Mouse (Mus musculus) embryonic stem cell, embryonic (primary cell): Measurements from ENCODE around the gene Cd276.

Experiments
- CTCF ChIA-PET, 4 experiments: fragments of 300-600 bp in 2 of 4; fragments of 350-600 bp in 2 of 4; sonication (Branson Sonifier 250); formaldehyde crosslinking; loops; one replicate each; lab custom pipeline; 2022; ENCODE audit warnings: inconsistent platforms in 2 of 4; lab: Charles Lee
- POLR2A ChIA-PET, 4 experiments: fragments of 300-600 bp in 2 of 4; fragments of 350-600 bp in 2 of 4; sonication (Branson Sonifier 250); formaldehyde crosslinking; loops; one replicate each; lab custom pipeline; 2022; ENCODE audit warnings: antibody characterized with exemption in 4 of 4, inconsistent platforms in 1 of 4; lab: Charles Lee

The Cd276 gene

GRCm38 (mm10) chr9:58535447-58536134 is 19.6 kb downstream of the Cd276 start:
- POLR2A ChIA-PET: interaction anchor here in 3 of 4 experiments (0.6 to 1.7 kb wide), 16 partner anchors 8 to 538 kb away, joined by 3 to 5 read pairs (median 4); partner anchors contain the start of gene Cd276 (in 1 of the 3)
- CTCF ChIA-PET: interaction anchor here (0.5 to 2.3 kb wide), 39 partner anchors 8 to 644 kb away, joined by 3 to 14 read pairs (median 4); no protein-coding TSS in a partner anchor

DNA sequence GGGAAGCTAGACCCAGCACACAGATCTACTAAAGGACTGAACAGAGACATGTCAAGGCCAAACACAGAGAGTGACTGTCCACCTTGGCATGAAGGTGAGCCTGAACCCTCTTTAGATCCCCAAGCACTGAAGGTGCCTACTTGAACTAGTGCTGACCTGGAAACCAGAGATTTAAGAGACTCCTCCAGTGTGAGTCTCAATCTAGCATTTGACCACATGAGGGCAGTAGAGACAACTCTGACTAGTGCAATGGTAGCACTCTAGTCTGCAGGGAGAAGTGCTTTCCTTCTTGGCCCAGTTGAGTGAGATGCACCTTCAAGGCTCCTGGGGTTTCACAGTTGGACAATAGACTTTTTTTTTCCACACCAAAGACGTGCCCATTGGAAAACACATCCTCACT is 20.5 kb downstream of the Cd276 start:
- CTCF ChIA-PET: interaction anchor here (0.5 to 2.3 kb wide), 17 partner anchors 14 to 1191 kb away, joined by 3 to 14 read pairs (median 4); no protein-coding TSS in a partner anchor

DNA sequence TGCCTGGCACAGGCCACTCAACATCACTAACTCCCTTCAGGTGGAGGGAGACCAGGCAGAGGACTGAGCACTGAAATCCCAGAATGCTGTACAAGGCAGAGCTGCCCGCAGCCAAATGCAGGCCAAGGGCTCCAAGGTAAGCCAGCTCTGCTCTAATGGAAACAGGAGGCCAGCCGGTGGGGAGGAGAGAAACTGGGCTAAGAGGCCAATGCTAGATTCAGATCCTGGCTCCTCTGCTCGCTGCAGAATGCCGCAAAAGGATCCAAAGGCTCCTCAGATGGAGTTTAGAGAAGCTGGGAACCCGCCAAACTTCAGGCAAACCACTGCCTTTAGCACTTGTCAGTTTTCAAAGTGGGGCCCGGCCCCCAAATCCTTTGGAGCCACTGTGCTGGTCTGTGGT is 21.9 kb downstream of the Cd276 start:
- ChIA-PET CTCF (interaction anchor here in 1 of 4 experiments (0.9 kb wide), 1 partner anchor 24 kb away, joined by 3 read pairs; no protein-coding TSS in a partner anchor), POLR2A (no interaction called here)

More for the DNA sequence above, 20.5 kb downstream of the Cd276 start:
- POLR2A ChIA-PET: interaction anchor here in 3 of 4 experiments (0.6 to 1.7 kb wide), 6 partner anchors 9 to 432 kb away, joined by 3 to 5 read pairs (median 4); no protein-coding TSS in a partner anchor

GRCm38 (mm10) chr9:58532236-58532635 is 23.0 kb downstream of the Cd276 start:
- ChIA-PET POLR2A (interaction anchor here in 1 of 4 experiments (2.7 kb wide), 1 partner anchor 51 kb away, joined by 9 read pairs; the partner anchor contains the start of gene Nptn), CTCF (interaction anchor here in 1 of 4 experiments (0.6 kb wide), 1 partner anchor 1483 kb away, joined by 3 read pairs; no protein-coding TSS in a partner anchor)

DNA sequence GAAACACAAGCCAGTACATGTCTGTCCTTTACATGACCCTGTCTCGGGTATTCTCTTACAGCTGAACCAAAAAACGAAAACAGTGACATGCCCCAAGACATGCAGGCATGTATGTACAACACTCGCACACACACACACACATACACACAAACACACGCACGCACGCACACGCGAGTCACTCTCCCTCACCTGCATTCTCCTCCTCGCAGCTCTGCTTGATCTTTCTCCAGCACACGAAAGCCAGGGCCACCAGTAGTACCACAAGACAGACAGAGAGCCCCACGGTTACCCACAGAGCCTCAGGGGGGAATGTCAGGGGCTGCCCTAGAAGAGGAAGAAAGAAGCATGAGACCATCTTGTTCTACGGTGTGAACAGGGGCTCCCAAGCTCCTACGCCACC is 24.8 kb downstream of the Cd276 start:
- POLR2A ChIA-PET: interaction anchor here in 1 of 4 experiments (1.0 to 2.7 kb wide), 3 partner anchors 23 to 52 kb away, joined by 3 to 9 read pairs (median 3); partner anchors contain the start of gene Nptn
- CTCF ChIA-PET: no interaction called here

DNA sequence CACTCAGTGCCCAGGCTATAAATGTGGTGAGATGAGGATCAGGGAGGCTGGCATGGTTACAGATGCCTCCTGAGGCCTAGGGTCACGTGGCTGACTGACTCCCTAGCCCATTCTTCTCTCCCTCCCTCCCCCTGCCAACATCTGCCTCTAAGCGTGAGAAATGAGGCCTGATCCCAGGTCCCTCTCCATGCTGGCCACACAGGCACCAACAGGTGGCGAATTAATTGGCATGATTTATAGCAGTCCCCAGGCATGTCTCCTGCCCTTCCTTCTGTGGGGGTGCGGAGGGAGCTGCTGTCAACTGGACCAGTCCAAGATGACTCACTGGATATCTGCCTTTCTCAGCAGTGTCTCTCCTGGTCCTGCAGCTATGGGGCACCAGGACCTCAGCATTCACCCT is 27.4 kb downstream of the Cd276 start:
- ChIA-PET CTCF (interaction anchor here in 1 of 4 experiments (0.9 kb wide), 1 partner anchor 8 kb away, joined by 5 read pairs; no protein-coding TSS in a partner anchor), POLR2A (interaction anchor here in 2 of 4 experiments (0.9 to 1.3 kb wide), 4 partner anchors 8 to 73 kb away, joined by 3 to 4 read pairs (median 3); no protein-coding TSS in a partner anchor)

DNA sequence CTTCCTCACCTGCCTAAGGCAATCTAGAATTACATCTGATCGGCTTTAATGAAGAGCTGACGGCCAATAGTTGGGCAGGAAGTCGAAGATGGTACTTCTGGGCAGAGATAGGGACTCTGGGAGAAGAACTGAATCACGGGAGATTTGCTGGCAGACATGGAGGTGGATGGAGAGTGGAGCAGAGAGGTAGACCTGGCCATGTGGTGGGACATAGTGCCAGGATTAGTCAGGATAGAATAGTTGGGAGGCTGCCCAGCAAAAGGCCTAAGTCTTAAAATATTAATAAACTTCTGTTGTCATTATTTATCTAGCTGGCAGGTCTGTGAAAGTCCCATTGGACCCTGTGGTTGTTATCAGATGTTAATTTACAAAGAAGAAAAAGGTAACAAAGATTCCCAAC is 30.1 kb downstream of the Cd276 start:
- CTCF ChIA-PET: interaction anchor here in 1 of 4 experiments (1.3 kb wide), 1 partner anchor 11 kb away, joined by 3 read pairs; no protein-coding TSS in a partner anchor
- POLR2A ChIA-PET: no interaction called here

DNA sequence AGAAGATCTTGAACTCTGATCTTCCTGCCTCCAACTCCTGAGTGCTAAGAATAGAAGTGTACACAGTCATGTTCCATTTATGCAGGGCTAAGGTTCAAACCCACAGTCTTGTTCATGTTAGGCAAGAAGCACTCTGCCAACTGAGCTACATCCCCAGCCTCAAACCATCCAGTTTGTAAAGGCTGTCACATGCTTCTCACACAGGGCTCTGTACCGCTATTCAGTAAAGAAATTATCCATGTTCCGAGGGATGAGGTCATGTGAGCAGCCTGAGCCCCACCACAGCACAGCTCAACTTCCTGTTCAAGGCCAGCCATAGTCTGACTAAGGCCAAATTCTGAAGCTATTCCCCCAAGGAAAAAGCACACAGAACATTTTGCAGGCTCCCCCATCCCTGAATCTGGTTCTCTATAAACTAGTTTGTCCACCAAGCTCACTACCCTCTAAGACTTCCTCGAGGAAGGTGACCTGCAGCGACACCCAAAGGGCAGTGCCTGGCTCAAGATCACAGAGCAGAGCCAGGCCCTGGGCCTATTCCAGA is 33.3 kb downstream of the Cd276 start:
- ChIA-PET CTCF (interaction anchor here in 1 of 4 experiments (0.5 to 0.6 kb wide), 3 partner anchors 126 to 980 kb away, joined by 3 read pairs; no protein-coding TSS in a partner anchor), POLR2A (interaction anchor here in 2 of 4 experiments (0.8 to 1.7 kb wide), 2 partner anchors 33 to 64 kb away, joined by 3 read pairs; no protein-coding TSS in a partner anchor)

DNA sequence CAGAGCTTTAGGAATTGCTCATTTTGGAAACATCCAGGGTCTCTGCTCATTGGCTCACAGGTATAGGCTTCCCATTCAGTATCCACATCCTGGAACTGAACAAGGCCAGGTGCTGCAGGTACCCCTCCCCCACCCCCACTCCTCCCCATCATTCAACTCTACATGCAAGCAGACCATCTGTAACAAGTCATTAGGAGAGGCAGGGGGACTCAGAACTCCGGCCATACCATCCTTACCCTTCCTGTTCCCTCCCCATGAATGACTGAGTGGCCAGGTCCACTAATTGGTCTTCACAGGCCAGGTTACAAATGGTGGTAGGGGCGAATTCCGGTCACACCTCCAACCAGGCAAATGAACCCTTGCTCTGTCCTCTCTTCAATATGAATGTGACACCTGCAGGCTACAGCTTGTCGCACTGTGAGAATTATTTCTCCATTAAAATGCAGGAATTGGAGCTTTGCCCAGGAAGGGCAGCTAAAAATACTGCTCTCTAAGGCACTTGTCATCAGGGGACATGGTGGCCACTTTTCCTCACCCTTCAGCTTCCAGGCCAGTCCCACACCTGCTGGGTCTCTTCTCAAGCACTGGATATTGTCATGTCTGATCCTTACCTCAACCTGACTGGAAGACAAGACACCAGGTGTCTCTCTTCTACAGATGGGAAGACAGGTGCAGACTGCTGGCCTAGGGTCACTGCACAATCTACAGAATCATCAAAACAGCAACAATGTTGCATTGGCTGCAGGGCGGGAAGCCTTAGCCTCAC is 34.2 kb downstream of the Cd276 start:
- POLR2A ChIA-PET: interaction anchor here in 1 of 4 experiments (1.7 kb wide), 1 partner anchor 32 kb away, joined by 3 read pairs; no protein-coding TSS in a partner anchor
- CTCF ChIA-PET: interaction anchor here in 1 of 4 experiments (1.8 kb wide), 1 partner anchor 16 kb away, joined by 6 read pairs; no protein-coding TSS in a partner anchor

DNA sequence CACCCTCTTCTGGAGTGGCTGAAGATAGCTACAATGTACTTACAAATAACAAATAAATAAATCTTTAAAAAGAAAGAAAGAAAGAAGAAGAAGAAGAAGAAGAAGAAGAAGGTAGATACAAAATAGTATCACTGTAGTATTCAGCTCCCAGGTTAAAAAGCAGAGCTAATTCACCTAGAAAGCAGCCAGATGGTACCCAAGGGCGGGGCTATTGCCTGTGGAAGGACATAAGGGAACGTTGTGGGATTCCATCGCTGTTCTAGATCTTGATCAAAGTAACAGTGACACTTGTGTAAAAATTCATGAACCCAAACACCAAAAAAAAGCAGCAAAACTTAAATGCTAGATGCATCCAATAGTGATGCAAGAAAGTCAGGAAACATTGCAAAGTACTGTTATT is 35.3 kb downstream of the Cd276 start:
- ChIA-PET POLR2A (interaction anchor here in 3 of 4 experiments (0.6 to 0.7 kb wide), 5 partner anchors 59 to 900 kb away, joined by 3 to 6 read pairs (median 3); no protein-coding TSS in a partner anchor), CTCF (interaction anchor here in 1 of 4 experiments (1.8 kb wide), 1 partner anchor 17 kb away, joined by 6 read pairs; no protein-coding TSS in a partner anchor)

DNA sequence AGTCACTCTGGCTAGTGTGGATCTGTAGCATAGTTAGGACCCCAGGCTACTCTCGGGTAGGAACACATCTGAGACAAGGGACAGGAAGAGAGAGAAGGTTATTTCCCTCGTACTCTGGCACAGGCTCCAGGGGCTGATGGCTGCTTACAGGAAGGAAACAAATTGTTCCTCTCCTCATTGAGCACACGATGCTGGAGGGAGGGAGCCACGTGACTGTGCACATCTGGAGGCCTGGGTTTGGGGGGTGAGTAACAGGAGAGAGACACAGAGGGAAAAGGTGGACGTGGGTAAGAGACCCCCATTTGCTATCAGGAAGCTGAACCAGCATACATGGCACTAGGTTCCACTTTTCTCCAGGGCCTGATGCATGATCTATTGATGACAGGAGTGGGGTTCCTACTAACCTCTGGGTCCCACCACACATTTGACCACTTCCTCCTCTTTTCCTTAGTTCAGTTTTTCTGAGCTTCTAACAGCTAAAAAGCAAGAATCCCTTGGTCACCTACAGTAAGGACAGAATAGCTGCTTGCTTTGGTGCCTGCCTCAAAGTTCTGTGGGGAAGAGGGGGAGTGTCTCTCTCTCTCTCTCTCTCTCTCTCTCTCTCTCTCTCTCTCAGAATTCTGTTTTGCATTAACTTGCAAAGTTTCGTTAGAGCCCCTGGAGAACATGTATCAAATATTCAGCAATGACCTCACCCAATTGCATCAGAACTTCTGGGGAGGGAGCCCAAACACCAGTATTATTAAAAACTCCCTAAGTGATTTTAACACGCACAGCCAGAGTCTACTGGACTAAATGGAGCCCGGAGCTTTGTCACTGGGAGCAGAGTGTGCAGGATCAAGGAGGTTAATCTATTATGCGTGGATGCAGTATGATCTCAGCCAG is 37.1 kb downstream of the Cd276 start:
- CTCF ChIA-PET: interaction anchor here in 2 of 4 experiments (0.6 kb wide), 2 partner anchors 467 to 481 kb away, joined by 3 to 4 read pairs; no protein-coding TSS in a partner anchor
- POLR2A ChIA-PET: interaction anchor here in 1 of 4 experiments (1.2 kb wide), 1 partner anchor 76 kb away, joined by 3 read pairs; no protein-coding TSS in a partner anchor

DNA sequence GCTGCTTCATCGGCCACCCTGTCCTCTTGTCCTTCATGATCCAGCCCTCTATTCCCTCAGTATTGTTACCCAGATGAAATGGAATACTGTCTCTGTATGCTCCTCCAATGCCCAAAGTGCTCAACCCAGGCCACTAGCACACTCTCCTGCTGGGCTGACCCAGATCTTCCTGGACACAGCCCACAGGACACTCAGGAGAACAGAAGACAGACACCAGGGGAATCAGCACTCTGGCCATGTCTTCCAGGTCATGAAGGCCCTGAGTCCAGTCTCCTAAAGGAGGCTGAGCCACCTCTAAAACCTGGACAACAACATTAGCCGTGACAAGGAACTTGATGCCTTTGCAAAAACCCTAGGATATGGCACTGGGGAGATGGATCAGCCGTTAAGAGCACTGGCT is 38.8 kb downstream of the Cd276 start:
- CTCF ChIA-PET: interaction anchor here in 1 of 4 experiments (0.6 kb wide), 1 partner anchor 767 kb away, joined by 3 read pairs; no protein-coding TSS in a partner anchor
- POLR2A ChIA-PET: interaction anchor here in 1 of 4 experiments (0.6 to 0.9 kb wide), 2 partner anchors 19 to 239 kb away, joined by 3 read pairs; no protein-coding TSS in a partner anchor

- POLR2A ChIA-PET: interaction anchor here in 1 of 4 experiments (1.0 kb wide), 1 partner anchor 17 kb away, joined by 3 read pairs; no protein-coding TSS in a partner anchor
These were observed 41.5 kb downstream of the Cd276 start for GRCm38 (mm10) chr9:58513749-58514148.

DNA sequence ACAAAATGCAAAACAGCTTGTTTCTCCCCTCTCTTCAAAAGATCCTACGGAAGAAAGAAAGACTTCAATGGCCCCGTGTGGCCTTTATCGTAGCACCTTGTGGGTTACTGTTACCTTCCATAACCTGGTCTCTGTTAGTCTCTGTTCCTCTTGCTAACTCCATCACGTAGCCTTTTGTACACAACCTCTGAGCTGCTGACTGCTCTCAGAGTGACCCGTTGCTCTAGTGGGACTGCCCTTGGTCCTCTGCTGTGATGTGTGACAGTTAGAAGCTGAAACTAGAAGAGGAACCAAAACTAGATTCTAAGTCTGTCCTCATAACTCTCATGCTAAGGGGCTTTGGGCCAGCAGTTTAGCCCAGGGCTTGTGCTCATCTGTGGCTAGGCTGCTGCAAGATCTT is 44.8 kb downstream of the Cd276 start:
- CTCF ChIA-PET: interaction anchor here in 1 of 4 experiments (1.0 to 1.1 kb wide), 2 partner anchors 12 to 29 kb away, joined by 3 to 4 read pairs; no protein-coding TSS in a partner anchor

More at GRCm38 (mm10) chr9:58513749-58514148, 41.5 kb downstream of the Cd276 start:
- CTCF ChIA-PET: interaction anchor here in 1 of 4 experiments (1.1 kb wide), 1 partner anchor 22 kb away, joined by 3 read pairs; no protein-coding TSS in a partner anchor

DNA sequence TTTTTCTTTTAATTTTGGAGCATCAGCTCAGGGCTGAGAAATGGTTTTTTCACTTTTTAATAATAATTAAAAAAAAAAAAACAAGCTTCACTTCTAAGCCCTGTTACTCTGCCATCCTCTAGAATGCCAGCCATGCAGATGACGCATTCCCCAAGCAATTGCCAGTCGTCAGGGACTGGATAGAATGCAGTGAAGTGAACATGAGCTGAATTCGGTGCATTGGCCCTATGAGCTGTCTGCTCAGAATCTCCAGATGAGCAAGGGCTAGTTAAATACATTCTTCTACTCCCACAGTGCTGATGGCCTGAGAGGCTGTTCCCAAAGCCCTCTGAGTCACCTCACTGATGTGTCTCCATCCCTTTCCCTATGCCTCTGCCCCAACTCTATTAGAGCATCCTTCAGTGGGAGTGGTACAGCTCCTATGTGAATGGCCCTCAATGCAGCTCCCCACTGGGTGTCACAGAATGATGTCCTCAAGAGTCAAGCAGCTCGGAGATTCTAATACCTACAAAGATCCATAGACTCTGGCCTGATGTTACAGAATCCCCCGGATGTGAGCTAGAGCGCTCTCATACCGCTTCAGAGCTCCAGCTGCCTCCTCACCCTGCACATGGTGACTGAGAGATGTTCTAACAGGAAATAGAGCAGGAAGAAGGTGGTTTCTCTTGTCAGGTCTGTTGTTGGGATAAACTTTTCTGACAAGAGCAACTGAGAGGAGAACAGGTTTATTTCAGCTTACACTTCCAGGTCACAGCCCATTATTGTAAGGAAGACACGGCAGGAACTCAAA is 47.8 kb downstream of the Cd276 start:
- ChIA-PET POLR2A (interaction anchor here in 2 of 4 experiments (0.7 to 1.5 kb wide), 4 partner anchors 9 to 73 kb away, joined by 3 read pairs; no protein-coding TSS in a partner anchor), CTCF (interaction anchor here in 3 of 4 experiments (0.5 to 1.3 kb wide), 3 partner anchors 9 to 71 kb away, joined by 3 to 4 read pairs (median 3); no protein-coding TSS in a partner anchor)

More for the DNA sequence above, 44.8 kb downstream of the Cd276 start:
- POLR2A ChIA-PET: interaction anchor here in 2 of 4 experiments (0.7 to 1.2 kb wide), 2 partner anchors 14 to 22 kb away, joined by 3 to 6 read pairs; partner anchors contain the start of gene Insyn1 (in 1 of the 2)
